Mouse (Mus musculus) midbrain, embryonic 13.5 days (tissue): ENCODE data around the gene Wdfy3. TPM values are rescaled to one million over a fixed set of nuclear protein-coding genes. Genes with fewer than 3 reads are reported as not detected.

Experiments
- ATAC-seq: fragments of 200-750 bp; cut with Nextera tagmentation; 2 replicates; pipeline ENCODE4 v1.8.0; 2017; ENCODE audit warnings: mild to moderate bottlenecking, moderate TSS enrichment, moderate library complexity
- H3K27ac ChIP-seq: fragments of 300-500 bp; sonication (generic); 2 replicates; pipeline ENCODE4 v1.5.1; 2015; ENCODE audit warnings: inconsistent platforms, mild to moderate bottlenecking, moderate library complexity
- H3K27me3 ChIP-seq: fragments of 300-500 bp; sonication (generic); 2 replicates; pipeline ENCODE4 v1.6.1; 2015; ENCODE audit warnings: mild to moderate bottlenecking, inconsistent platforms
- H3K36me3 ChIP-seq: fragments of 300-500 bp; sonication (generic); 2 replicates; pipeline ENCODE4 v1.6.1; 2015; ENCODE audit warnings: mild to moderate bottlenecking, inconsistent platforms
- H3K4me1 ChIP-seq: fragments of 300-500 bp; sonication (generic); replicated peaks from 2 replicates; pipeline ENCODE4 v1.6.1; 2015; ENCODE audit warnings: inconsistent platforms
- H3K4me2 ChIP-seq: fragments of 300-500 bp; sonication (generic); replicated peaks from 2 replicates; pipeline ENCODE4 v1.6.1; 2015; ENCODE audit warnings: moderate library complexity, mild to moderate bottlenecking, inconsistent platforms
- H3K4me3 ChIP-seq: fragments of 300-500 bp; sonication (generic); replicated peaks from 2 replicates; pipeline ENCODE4 v1.5.1; 2015; ENCODE audit warnings: mild to moderate bottlenecking, inconsistent platforms
- H3K9ac ChIP-seq: fragments of 300-500 bp; sonication (generic); replicated peaks from 2 replicates; pipeline ENCODE4 v1.6.1; 2015; ENCODE audit warnings: mild to moderate bottlenecking, inconsistent platforms
- H3K9me3 ChIP-seq: fragments of 300-500 bp; sonication (generic); 2 replicates; pipeline ENCODE4 v1.6.1; 2016; ENCODE audit warnings: mild to moderate bottlenecking, inconsistent platforms
- WGBS: fragments of 180-500 bp; shearing (Covaris S2); methylation state at CpG from one replicate; pipeline ENCODE4 v1.1.7; 2015; 5-methylcytosine and 5-hydroxymethylcytosine counted together
- polyA plus RNA-seq: library from polyadenylated mRNA; unstranded; fragments of >200 nt; fragmentation: Nextera tagmentation; extraction: Ambion mirVana; gene quantifications from 2 replicates; pipeline ENCODE4 v1.2.1, GENCODE M21; 2015

Wdfy3 gene
- polyA plus RNA-seq, 1 experiment from 2014 or later = 33.6 TPM

DNA sequence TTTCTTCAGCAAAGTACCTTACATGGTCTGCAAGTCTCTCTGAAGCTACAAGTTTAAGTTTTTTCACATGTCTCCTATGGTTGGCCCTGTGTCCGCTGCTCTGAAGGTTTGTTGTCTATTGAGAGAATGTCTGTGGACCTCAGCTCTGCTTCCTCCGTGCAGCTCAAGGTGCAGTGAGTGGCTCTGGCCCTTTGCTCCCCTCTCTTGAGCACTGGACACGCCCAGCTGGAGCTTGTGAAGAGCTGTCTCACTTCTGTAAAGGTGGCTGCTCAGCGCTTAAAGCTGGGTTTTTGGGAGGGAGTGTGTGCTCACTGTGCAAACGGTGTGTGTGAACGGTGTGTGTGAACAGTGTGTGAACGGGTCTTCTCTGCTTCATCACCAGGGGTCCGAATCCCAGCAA, 248.7 kb downstream of the Wdfy3 start:
- H3K36me3 ChIP-seq = no peaks in the 10 kb centered on the region
- H3K27me3 ChIP-seq = peaks cover 9% of the 10 kb centered on the region; the same call in 1 of the 2 replicates
- H3K4me3 ChIP-seq = no peak overlapping the region
- peaks cover 7% of the 10 kb centered on the region for H3K4me1 ChIP-seq
- H3K4me2 ChIP-seq = no peak overlapping the region
- no peak overlapping the region for H3K9ac ChIP-seq
- 64% methylated on average over 8 of the region's 8 CpGs for WGBS
- H3K27ac ChIP-seq = no peak overlapping the region
- H3K9me3 ChIP-seq = no peaks in the 10 kb centered on the region
- ATAC-seq = no peak

- H3K27ac ChIP-seq = no peak overlapping the region
- no peak for ATAC-seq
- H3K9ac ChIP-seq = no peak overlapping the region
- H3K27me3 ChIP-seq = 0 out of 2 replicates have a peak, but pooled peaks cover 9% of the 10 kb centered on the region
- no peaks in the 10 kb centered on the region for H3K9me3 ChIP-seq
- 23% methylated on average over 7 of the region's 7 CpGs for WGBS
- no peak overlapping the region for H3K4me2 ChIP-seq
- H3K4me1 ChIP-seq = no peaks in the 10 kb centered on the region
- H3K36me3 ChIP-seq = no peaks in the 10 kb centered on the region
- H3K4me3 ChIP-seq = no peak overlapping the region
These were observed 249.9 kb downstream of the Wdfy3 start for GRCm38 (mm10) chr5:101819844-101820243.

GRCm38 (mm10) chr5:101819216-101819615, 250.5 kb downstream of the Wdfy3 start:
- Histone ChIP-seq H3K4me2 (no peak overlapping the region), H3K27ac (no peak overlapping the region), H3K4me1 (no peaks in the 10 kb centered on the region), H3K9ac (no peak overlapping the region), H3K27me3 (0 out of 2 replicates have a peak, but pooled peaks cover 9% of the 10 kb centered on the region), H3K36me3 (no peaks in the 10 kb centered on the region), H3K9me3 (no peaks in the 10 kb centered on the region), H3K4me3 (no peak overlapping the region)
- no peak for ATAC-seq
- 56% methylated on average over 10 of the region's 10 CpGs for WGBS

- WGBS = 56% methylated on average over 7 of the region's 7 CpGs
- H3K9me3 ChIP-seq = no peaks in the 10 kb centered on the region
- no peaks in the 10 kb centered on the region for H3K36me3 ChIP-seq
- no peak overlapping the region for H3K4me2 ChIP-seq
- no peak for ATAC-seq
- H3K4me3 ChIP-seq = no peak overlapping the region
- H3K9ac ChIP-seq = no peak overlapping the region
- H3K4me1 ChIP-seq = no peaks in the 10 kb centered on the region
- no peaks in the 10 kb centered on the region for H3K27me3 ChIP-seq
- H3K27ac ChIP-seq = no peak overlapping the region
These were observed 252.9 kb downstream of the Wdfy3 start for GRCm38 (mm10) chr5:101816822-101817221.

DNA sequence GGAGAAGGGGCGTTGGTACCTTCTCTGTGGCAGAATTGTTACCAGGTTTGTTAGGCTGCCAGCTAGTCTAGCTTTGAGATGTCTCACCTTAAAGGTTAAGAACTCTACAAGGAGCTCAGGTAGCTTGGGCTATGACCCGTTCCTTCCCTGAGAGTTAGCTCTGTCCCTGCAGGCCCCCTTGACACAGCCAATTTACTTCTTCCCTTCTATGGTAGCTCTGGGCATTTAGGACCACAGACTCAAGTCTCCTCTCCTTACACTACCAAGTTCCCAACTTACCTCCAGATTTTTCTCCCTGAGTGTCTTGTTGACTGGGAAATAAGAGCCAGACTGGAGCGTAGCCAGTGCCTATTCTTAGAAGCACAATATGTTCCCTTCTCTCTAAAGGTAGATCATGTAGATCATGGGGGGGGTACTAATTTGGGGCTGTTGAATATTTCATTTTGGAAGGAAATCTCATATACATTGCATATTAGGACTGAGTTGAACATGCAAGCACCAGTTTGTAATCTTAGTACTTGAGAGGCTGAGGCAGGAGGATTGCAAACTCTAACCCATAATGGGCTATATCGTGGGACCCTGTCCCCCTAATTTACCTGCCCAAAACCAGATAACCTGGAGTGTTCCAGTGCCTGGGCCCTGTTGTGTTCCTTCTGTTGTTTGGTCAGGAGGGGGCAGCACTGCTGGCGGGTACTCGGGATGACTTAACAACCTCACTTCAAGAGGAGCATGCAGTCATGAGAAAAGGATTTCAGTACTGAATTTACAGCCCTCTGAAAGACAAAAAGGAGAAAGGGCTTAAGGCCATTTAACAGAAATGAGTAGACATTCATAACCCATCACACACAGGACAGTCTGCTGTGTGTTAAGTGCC, 258.2 kb downstream of the Wdfy3 start:
- H3K4me3 ChIP-seq = no peak overlapping the region
- ATAC-seq = no peak
- H3K36me3 ChIP-seq = no peaks in the 10 kb centered on the region
- H3K4me1 ChIP-seq = no peaks in the 10 kb centered on the region
- H3K9me3 ChIP-seq = no peaks in the 10 kb centered on the region
- no peak overlapping the region for H3K9ac ChIP-seq
- no peak overlapping the region for H3K27ac ChIP-seq
- H3K4me2 ChIP-seq = no peak overlapping the region
- 88% methylated on average over 6 of the region's 6 CpGs for WGBS
- H3K27me3 ChIP-seq = no peaks in the 10 kb centered on the region

DNA sequence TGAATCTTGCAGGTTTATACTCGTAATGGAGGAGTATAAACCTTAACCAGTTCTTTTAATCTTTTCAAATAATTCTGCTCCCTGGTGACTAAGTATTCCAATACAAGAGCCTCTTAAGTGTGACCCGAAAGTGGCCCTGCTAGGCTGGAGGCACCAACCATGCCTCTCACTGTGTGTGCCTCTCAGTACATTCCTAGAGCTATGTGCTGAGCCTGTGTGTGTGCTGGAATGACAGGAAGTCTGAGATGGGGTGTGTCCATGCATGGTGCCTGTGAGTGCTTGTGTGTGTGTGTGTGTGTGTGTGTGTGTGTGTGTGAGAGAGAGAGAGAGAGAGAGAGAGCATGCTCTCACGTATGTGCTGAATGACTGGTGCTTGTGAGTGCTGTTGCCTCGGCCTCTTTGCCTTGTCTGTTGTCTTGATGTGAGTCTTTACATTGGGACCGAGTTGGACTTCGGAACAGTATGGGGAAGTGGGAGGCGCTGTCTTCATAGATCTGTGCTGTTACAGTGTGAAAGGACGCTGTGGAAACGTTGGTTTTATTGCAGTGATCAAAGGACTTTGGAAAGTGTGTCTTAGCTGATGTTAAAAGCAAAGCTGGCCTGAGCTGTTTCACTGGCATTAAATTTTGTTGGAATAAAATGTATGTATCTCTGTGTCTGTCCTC, 267.2 kb downstream of the Wdfy3 start:
- WGBS = 85% methylated on average over 9 of the region's 9 CpGs
- Histone ChIP-seq H3K4me3 (no peak overlapping the region), H3K27ac (no peak overlapping the region), H3K4me1 (no peaks in the 10 kb centered on the region), H3K4me2 (no peak overlapping the region), H3K36me3 (no peaks in the 10 kb centered on the region), H3K9ac (no peak overlapping the region), H3K27me3 (no peaks in the 10 kb centered on the region), H3K9me3 (no peaks in the 10 kb centered on the region)
- no peak for ATAC-seq

GRCm38 (mm10) chr5:101801891-101802290, 267.8 kb downstream of the Wdfy3 start:
- Histone ChIP-seq H3K27ac (no peak overlapping the region), H3K4me3 (no peak overlapping the region), H3K4me1 (no peaks in the 10 kb centered on the region), H3K36me3 (no peaks in the 10 kb centered on the region), H3K9me3 (no peaks in the 10 kb centered on the region), H3K9ac (no peak overlapping the region), H3K27me3 (no peaks in the 10 kb centered on the region), H3K4me2 (no peak overlapping the region)
- 67% methylated on average over 2 of the region's 2 CpGs for WGBS
- no peak for ATAC-seq

- Histone ChIP-seq H3K4me2 (no peak overlapping the region), H3K4me3 (no peak overlapping the region), H3K4me1 (no peaks in the 10 kb centered on the region), H3K27me3 (no peaks in the 10 kb centered on the region), H3K36me3 (no peaks in the 10 kb centered on the region), H3K9ac (no peak overlapping the region), H3K9me3 (no peaks in the 10 kb centered on the region), H3K27ac (no peak overlapping the region)
- no peak for ATAC-seq
- WGBS = 86% methylated on average over 4 of the region's 4 CpGs
These were observed 277.1 kb downstream of the Wdfy3 start for GRCm38 (mm10) chr5:101792665-101793064.

GRCm38 (mm10) chr5:101790560-101790959, 279.2 kb downstream of the Wdfy3 start:
- Histone ChIP-seq H3K36me3 (no peaks in the 10 kb centered on the region), H3K27me3 (no peaks in the 10 kb centered on the region), H3K27ac (no peak overlapping the region), H3K4me2 (no peak overlapping the region), H3K4me1 (no peaks in the 10 kb centered on the region), H3K4me3 (no peak overlapping the region), H3K9me3 (no peaks in the 10 kb centered on the region), H3K9ac (no peak overlapping the region)
- peak; percentile 58; the same call in 1 of the 2 replicates for ATAC-seq
- WGBS = 49% methylated on average over 5 of the region's 5 CpGs

DNA sequence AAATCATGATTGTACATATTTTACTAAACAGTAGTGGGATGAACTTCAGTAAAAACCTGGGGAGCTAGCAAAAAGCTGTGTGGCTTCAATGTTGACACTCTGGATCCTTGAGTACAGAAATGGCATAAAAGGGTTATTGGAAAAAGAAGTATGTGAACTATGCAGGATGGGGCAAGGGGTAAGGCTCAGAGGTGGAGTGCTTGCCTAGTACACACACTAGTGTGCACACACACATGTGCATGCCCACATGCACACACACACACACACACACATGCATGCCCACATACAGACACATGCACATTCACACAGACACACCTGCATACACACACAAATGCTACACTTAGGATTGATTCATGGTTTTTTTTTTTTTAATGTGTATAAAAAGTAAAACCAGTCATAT, 280.0 kb downstream of the Wdfy3 start:
- ATAC-seq = no peak
- no peak overlapping the region for H3K27ac ChIP-seq

GRCm38 (mm10) chr5:101785921-101786614, 283.7 kb downstream of the Wdfy3 start:
- no peaks in the 10 kb centered on the region for H3K36me3 ChIP-seq
- ATAC-seq = no peak
- WGBS = 66% methylated on average over 4 of the region's 4 CpGs
- no peak overlapping the region for H3K4me2 ChIP-seq
- no peak overlapping the region for H3K27ac ChIP-seq
- H3K27me3 ChIP-seq = no peaks in the 10 kb centered on the region
- no peak overlapping the region for H3K4me3 ChIP-seq
- H3K9me3 ChIP-seq = no peaks in the 10 kb centered on the region
- no peak overlapping the region for H3K9ac ChIP-seq
- H3K4me1 ChIP-seq = no peaks in the 10 kb centered on the region

More for the DNA sequence above, 280.0 kb downstream of the Wdfy3 start:
- no peaks in the 10 kb centered on the region for H3K36me3 ChIP-seq
- no peak overlapping the region for H3K4me3 ChIP-seq
- H3K4me1 ChIP-seq = no peaks in the 10 kb centered on the region
- no peak overlapping the region for H3K9ac ChIP-seq
- H3K9me3 ChIP-seq = no peaks in the 10 kb centered on the region
- no peaks in the 10 kb centered on the region for H3K27me3 ChIP-seq
- no peak overlapping the region for H3K4me2 ChIP-seq

- no peaks in the 10 kb centered on the region for H3K27me3 ChIP-seq
- WGBS = 89% methylated on average over 2 of the region's 2 CpGs
- no peak overlapping the region for H3K9ac ChIP-seq
- no peaks in the 10 kb centered on the region for H3K4me1 ChIP-seq
- no peak overlapping the region for H3K4me3 ChIP-seq
- H3K4me2 ChIP-seq = no peak overlapping the region
- H3K27ac ChIP-seq = no peak overlapping the region
- no peaks in the 10 kb centered on the region for H3K9me3 ChIP-seq
- ATAC-seq = no peak
- H3K36me3 ChIP-seq = no peaks in the 10 kb centered on the region
These were observed 284.9 kb downstream of the Wdfy3 start for GRCm38 (mm10) chr5:101784787-101785186.
